Mouse (Mus musculus) cortical plate, adult 2 months (tissue): Measurements from ENCODE around the gene Atp6ap1l. TPM values are rescaled to one million over a fixed set of nuclear protein-coding genes. Genes with fewer than 3 reads are reported as not detected.

ENCODE experiments used
- H3K27ac ChIP-seq: fragments of 200-500 bp; 2 replicates; pipeline ENCODE4 v1.5.1; 2012; ENCODE audit warnings: low read length, control low read depth, inconsistent platforms; ENCODE audit not compliant: insufficient read depth
- H3K4me1 ChIP-seq: fragments of 200-500 bp; 2 replicates; pipeline ENCODE4 v1.6.1; 2011; ENCODE audit warnings: low read length; ENCODE audit not compliant: control insufficient read depth, insufficient read depth
- H3K4me3 ChIP-seq: fragments of 200-500 bp; 2 replicates; pipeline ENCODE4 v1.5.1; 2011; ENCODE audit warnings: mild to moderate bottlenecking, low read length, control low read depth; ENCODE audit not compliant: insufficient read depth
- CTCF ChIP-seq: fragments of 200-500 bp; IDR thresholded peaks from 2 replicates; pipeline ENCODE4 v1.5.1; 2011; ENCODE audit warnings: mild to moderate bottlenecking, control low read depth, low read length; ENCODE audit not compliant: insufficient read depth; ENCODE audit errors: extremely low read depth
- POLR2A ChIP-seq: fragments of 200-500 bp; IDR thresholded peaks from 2 replicates; pipeline ENCODE4 v1.6.1; 2011; ENCODE audit warnings: mild to moderate bottlenecking, low read length, control low read depth; ENCODE audit not compliant: insufficient read depth; ENCODE audit errors: extremely low read depth
- polyA plus RNA-seq: library from polyadenylated mRNA; depleted of rRNA; stranded (reverse); fragments of >200 nt; gene quantifications from 2 replicates; pipeline ENCODE4 v1.2.3, GENCODE M21; 2012

Atp6ap1l gene
- polyA plus RNA-seq, 1 experiment, result 37.6 TPM

DNA sequence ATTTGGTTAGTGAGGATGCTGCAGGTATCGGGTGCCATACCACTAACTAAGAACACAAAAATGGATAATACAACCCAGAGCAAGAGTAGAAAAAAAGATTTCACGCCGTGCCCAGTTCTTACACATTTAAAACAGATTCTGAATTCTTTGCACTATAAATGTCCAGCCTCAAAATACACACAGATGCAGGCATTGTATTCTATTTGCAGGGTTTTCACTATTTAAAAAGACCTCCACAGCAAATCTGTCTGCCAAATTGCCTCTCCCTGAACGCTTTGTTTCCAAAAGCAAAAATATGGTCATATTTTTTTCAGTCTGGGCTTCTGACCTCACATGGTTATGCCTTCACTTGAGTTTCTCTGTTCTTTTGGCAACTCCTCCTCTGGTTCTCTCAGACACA, 10.3 kb downstream of the Atp6ap1l start:
- TF ChIP-seq CTCF (no peak), POLR2A (no peak)
- no peak overlapping the region for H3K4me3 ChIP-seq
- H3K4me1 ChIP-seq, result no peaks in the 10 kb centered on the region; the same call in 1 of the 2 replicates
- no peak overlapping the region for H3K27ac ChIP-seq

DNA sequence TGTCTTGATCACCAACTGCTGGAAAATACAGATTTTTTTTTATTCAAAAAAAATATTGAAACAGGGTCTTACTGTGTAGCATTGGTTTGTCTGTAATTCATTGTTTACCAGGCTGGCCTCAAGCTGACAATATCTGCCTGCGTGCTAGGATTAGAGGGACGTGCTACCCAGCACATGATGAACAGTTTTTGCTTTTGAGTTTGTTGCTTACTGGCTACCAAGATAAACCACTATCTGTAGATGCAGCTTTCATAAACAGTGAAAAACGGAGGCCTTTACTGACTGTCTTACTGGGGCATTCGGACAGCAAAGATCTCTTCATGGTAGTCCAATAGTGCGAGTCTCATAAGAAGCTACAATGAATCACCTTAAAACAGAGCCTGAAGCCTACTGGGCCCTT, 15.0 kb downstream of the Atp6ap1l start:
- TF ChIP-seq CTCF (no peak), POLR2A (no peak)
- Histone ChIP-seq H3K27ac (no peak overlapping the region), H3K4me1 (peaks cover 2% of the 10 kb centered on the region; the same call in 1 of the 2 replicates), H3K4me3 (no peak overlapping the region)

DNA sequence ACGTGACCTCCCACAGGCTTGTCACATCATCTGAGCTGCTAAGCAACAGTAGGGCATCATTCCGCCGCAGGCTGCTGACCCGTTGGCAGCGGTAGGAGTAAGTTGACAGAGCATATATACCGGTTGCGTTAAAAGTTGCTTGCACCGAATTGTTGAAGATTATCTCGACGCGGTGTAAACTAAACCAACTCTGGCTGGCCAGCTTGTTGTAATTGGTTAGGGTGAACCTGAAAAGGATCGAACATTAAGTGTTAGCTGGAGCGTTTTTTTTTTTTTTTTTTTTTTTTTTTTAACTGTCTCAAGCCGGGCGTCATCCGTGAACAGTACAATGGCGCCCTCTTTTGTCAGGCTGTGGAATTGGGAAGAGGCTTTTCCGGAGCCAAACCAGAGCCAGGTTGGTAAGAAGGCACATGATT, 18.6 kb downstream of the Atp6ap1l start:
- Histone ChIP-seq H3K4me3 (peak overlapping the region; percentile 7; the same call in 1 of the 2 replicates), H3K4me1 (peaks cover 2% of the 10 kb centered on the region; the same call in 1 of the 2 replicates), H3K27ac (no peak overlapping the region)
- peak; percentile 86 for TF ChIP-seq CTCF
- TF ChIP-seq POLR2A, result no peak

DNA sequence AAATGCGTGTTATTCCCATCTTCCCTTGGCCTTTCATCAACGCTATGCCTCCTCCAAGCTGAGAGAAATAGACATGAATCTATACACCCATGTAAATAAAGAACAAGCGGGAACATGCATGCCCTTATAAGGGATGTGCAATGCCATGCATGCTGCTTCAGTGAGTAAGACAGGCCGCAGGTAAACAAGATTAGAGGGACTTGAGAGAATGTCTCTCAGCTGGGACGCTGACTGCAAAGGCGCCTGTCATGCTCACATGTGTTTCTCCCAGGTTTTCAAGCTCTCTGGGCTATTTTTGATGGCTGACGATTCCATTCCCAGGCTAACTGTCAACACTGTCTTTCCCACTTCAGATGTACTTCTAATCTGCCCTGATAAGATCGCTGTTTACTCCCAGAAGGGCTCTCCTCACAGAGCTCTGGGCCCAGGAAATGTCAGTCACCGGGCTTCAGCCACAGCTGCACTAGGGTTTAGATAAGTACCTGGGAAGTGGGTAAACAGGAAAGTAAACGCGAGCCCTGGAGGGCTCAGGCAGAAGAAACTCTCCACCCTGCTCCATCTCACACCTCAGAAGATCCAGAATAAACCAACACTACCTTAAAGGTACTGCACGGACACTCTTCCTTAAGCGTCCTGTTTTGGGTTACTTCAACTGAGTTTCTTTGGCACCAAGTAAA, 19.2 kb downstream of the Atp6ap1l start:
- Histone ChIP-seq H3K27ac (no peak overlapping the region), H3K4me3 (0 out of 2 replicates have a peak overlapping the region, but pooled peaks have one; percentile 7), H3K4me1 (peaks cover 2% of the 10 kb centered on the region; the same call in 1 of the 2 replicates)
- TF ChIP-seq CTCF, result no peak
- no peak for TF ChIP-seq POLR2A

DNA sequence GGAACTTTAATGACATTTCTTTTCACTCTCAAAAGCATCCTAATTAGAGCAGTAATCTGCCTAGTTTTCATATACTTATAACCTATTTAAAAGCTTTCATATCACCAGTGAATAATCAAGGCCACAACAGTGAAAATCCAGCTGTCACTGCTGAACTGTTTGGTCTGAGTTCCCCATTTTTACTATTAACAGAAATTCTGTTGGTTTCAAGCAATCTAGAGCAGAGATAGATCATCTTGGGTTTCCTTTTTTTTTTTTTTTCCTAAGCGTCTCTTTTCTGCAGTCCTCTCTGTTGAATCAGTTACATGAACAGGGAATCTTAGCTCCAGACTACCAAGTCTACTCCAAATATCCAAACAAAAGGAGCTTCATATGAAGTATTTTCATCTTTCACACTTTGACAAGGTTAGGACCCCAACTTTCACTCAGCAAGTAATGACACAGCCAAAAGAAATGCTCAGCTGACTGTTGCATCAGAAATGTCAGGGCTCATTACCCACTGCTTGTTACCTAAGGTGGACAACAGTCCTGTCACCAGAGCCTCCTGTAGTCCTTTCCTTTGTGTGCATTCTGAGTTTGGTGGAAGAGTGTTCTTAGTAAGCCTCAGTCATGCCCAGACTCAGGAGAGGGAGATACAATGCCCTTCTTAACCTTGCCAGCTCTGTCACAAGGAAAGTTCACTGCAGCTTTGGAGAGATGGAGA, 23.3 kb downstream of the Atp6ap1l start:
- TF ChIP-seq CTCF (no peak), POLR2A (no peak)
- H3K4me1 ChIP-seq, result peaks cover 2% of the 10 kb centered on the region; the same call in 1 of the 2 replicates
- H3K4me3 ChIP-seq, result no peak overlapping the region
- no peak overlapping the region for H3K27ac ChIP-seq

DNA sequence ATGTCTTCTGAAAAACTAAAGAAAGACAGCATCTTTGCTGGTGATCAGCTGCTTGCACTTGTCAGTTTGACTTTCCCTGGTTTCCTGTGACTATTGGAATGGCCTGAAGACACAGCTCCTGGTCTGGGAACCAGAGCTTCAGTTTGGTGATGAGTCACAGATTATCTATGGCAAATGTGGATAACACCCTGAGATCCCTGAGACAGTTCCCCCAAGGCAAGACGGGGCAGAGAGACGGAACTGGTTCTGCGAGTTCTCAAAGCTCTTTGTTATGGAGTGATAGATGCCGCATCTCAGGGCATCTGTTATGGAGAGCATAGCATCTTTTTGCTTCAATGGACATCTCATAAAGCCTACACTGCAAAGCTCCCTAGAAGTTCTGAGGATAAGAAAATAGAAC, 33.6 kb downstream of the Atp6ap1l start:
- TF ChIP-seq CTCF, result no peak
- TF ChIP-seq POLR2A, result no peak
- Histone ChIP-seq H3K27ac (no peak overlapping the region), H3K4me1 (no peaks in the 10 kb centered on the region), H3K4me3 (no peak overlapping the region)

DNA sequence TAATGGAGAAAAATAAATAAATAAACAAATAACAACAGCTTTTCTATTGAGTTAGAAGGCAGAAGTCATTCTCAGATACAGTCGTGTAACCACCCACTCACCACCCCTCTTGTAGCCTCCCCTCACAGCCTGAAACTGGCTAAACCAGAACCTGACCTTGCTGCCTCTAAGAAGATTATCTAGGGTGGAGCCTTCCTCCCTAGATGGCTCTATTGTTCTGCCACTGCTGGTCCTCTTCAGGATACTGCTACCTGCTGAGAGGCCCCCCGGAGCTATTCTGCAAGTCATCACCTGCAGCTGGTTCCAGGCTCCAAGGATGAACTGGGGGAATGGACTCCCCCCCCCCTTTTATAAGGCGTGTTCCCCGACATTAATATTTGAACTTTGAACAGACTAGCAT, 36.0 kb downstream of the Atp6ap1l start:
- Histone ChIP-seq H3K4me3 (no peak overlapping the region), H3K27ac (no peak overlapping the region), H3K4me1 (no peaks in the 10 kb centered on the region)
- TF ChIP-seq POLR2A, result no peak
- no peak for TF ChIP-seq CTCF

DNA sequence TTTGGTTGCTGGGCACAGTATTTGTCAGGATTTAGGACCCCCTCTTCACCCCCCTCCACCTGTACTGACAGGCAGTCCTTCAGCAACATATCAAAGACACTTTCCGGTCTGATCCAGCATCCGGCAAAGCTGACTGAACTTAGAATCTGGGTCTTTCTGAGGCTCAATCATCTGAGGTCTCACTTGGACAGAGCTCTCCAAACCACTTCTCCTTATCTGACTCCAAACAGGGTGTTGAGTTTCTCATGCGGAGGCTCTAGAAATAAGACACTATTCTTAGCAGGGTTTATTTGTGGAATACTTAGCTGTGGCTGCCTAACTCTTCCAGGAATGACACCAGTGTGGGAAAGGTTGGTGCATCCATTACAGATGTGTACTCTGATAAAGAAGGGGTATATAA, 43.0 kb downstream of the Atp6ap1l start:
- TF ChIP-seq POLR2A (no peak), CTCF (no peak)
- Histone ChIP-seq H3K4me3 (no peak overlapping the region), H3K4me1 (peaks cover 1% of the 10 kb centered on the region; the same call in 1 of the 2 replicates), H3K27ac (no peak overlapping the region)

DNA sequence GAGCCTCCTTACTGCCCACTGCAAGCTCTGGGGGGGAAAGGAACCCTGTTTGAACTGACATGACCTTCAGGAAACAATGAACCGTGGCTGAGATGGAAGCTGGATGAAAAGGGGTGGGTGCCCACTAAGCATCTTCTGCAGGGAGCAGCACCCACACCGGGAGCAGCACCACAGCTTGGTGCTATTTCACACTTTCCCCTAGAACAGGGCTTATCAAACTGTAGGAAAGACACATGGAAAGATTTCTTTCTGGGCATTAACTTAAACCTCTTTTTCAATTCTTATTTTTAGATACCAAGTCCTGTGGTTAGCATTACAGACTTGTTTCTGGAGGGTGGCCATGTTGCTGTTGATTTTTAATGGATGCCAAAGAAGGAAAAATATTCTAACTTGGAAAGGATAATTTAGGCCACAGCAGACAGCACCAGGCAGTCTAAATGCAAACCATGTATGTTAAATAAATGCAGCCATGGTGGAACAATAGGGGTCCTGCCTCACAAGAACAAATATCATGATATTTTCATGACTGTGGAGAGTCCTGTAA, 44.2 kb downstream of the Atp6ap1l start:
- no peak overlapping the region for H3K4me3 ChIP-seq
- H3K4me1 ChIP-seq, result peaks cover 1% of the 10 kb centered on the region; the same call in 1 of the 2 replicates
- no peak overlapping the region for H3K27ac ChIP-seq
- no peak for TF ChIP-seq CTCF
- no peak for TF ChIP-seq POLR2A
